Mouse (Mus musculus): ENCODE data around the gene Slx4ip. TPM values are rescaled to one million over a fixed set of nuclear protein-coding genes. Genes with fewer than 3 reads are reported as not detected.
A peak's percentile ranks its signal among the peaks of the same experiment; 100 is the strongest.

Gene Slx4ip
- polyA plus RNA-seq, 1 experiment from 2014 or later: 8.4 TPM

DNA sequence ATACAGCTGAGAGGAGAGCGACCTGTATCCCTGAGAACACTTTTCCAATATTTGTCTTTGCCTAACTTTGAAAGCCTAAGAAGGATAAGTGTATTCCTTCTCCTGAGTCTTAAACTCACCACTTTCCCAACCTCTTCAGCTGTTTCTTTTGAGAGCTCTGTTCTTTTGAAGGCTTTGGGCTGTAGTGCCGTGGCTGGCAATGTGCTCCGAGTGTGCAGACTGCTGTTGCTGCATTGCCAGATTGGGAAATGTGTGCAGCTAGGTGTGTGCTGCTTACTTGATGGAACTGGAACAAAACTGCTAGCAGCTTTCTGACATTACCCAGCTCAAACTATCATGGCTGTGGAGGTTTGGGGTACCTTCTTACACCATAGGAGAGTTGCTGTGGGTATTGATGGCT lies 22.0 kb downstream of the Slx4ip start:
- DNase-seq (ENCODE audit: low spot score): no peak
- 64% methylated on average over 3 of the region's 3 CpGs for WGBS
- Histone ChIP-seq H3K9me3 (no peaks in the 10 kb centered on the region), H3K4me3 (no peak overlapping the region), H3K36me3 (replicated peaks) (no peaks in the 10 kb centered on the region), H3K27me3 (replicated peaks; ENCODE audit: low read depth, poor library complexity, severe bottlenecking) (no peaks in the 10 kb centered on the region), H3K4me1 (peaks cover 30% of the 10 kb centered on the region), H3K27ac (replicated peaks) (no peak overlapping the region)

DNA sequence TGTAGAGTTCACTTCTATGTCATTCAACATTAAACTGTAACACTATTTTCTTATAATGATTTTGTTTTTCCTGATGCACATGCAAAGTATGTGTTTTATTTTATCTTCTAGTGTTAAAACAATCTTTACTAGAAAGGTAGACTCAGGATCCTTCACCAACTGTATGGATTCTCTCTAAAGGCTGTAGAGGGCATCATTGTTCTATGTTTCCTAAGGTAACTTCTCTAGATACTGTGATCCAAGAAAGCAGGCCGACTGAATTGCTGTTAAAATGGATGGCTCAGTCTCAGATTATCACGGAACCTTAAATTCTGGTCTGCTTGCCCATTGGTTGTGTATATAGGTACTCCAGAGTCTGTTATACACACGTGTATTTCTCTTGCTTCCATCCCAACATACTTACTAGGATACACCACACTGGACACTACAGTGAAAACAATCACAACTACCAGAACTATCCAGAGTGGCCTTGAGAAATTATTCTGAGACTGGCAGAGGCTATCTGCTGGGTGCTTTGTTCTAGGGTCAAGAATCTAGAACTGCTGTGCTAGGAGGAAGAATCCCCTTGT lies 23.4 kb downstream of the Slx4ip start:
- no peak overlapping the region for H3K4me3 ChIP-seq
- peaks cover 30% of the 10 kb centered on the region for H3K4me1 ChIP-seq
- no peaks in the 10 kb centered on the region for H3K9me3 ChIP-seq
- no peaks in the 10 kb centered on the region for H3K36me3 ChIP-seq (replicated peaks)
- DNase-seq (ENCODE audit: low spot score): no peak
- no peaks in the 10 kb centered on the region for H3K27me3 ChIP-seq (replicated peaks; ENCODE audit: low read depth, poor library complexity, severe bottlenecking)
- no peak overlapping the region for H3K27ac ChIP-seq (replicated peaks)
- 63% methylated on average over 3 of the region's 3 CpGs for WGBS

DNA sequence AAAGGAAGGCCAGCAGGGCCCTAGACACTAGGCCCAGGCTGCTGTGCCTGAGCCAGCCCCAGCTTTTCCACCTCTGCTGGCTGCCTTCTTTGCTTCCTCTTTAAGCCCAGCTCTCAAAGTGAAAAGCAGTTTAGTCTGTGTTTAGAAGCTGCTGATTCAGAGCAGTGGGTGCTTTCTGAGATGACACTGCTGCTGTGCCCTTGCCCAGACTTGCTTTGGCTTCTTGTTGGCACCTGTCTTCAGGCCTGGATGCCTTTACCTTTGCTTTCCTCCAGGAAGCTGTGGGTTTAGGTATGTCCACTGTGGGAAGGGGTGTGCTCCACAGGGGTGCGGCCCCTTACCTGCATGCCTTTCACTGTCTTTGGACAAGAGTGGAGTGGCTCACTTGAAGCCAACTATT lies 28.4 kb downstream of the Slx4ip start:
- 92% methylated on average over 1 of the region's 1 CpGs for WGBS
- H3K4me3 ChIP-seq: no peak overlapping the region
- DNase-seq (ENCODE audit: low spot score): no peak

DNA sequence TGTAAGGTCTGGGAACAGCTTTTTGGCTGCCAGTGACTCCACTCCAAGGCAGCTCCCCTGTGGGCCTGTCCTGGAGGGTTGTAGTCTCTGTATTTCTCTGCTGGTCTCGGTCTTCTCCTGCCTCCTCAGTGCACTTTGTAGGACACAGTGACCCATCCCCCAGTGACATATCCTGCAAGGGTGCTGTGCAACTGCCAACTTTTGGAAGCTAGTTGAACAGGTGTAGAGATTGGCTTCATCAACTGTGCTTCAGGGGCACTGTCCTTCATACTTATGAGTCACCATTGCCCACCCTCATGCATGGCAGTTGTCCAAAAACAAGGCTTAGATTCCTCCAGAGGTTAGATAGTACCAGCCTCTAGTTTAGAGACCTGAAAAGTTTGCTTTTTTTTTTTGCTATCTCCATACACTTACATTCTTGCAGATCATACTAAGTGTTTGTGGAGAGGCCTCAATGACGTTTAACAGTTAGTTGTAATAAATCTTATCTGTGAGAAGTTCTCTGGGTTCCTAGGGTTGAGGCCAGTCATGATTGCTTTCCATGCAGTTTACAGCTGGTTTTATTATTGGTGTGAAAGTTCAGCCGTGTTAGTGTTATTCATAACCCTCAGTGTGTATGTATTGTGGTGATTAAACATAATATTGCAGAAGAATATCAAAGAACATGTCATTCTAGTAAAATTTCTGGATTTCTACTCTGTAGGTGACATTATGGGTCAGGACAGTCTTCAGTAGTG lies 29.4 kb downstream of the Slx4ip start:
- H3K4me3 ChIP-seq: no peak overlapping the region

More for the DNA sequence above, 28.4 kb downstream of the Slx4ip start:
- Histone ChIP-seq H3K4me1 (peaks cover 14% of the 10 kb centered on the region), H3K9me3 (no peaks in the 10 kb centered on the region), H3K36me3 (replicated peaks) (no peaks in the 10 kb centered on the region), H3K27ac (replicated peaks) (no peak overlapping the region; the same call in 1 of the 2 replicates), H3K27me3 (replicated peaks; ENCODE audit: low read depth, poor library complexity, severe bottlenecking) (no peaks in the 10 kb centered on the region)

DNA sequence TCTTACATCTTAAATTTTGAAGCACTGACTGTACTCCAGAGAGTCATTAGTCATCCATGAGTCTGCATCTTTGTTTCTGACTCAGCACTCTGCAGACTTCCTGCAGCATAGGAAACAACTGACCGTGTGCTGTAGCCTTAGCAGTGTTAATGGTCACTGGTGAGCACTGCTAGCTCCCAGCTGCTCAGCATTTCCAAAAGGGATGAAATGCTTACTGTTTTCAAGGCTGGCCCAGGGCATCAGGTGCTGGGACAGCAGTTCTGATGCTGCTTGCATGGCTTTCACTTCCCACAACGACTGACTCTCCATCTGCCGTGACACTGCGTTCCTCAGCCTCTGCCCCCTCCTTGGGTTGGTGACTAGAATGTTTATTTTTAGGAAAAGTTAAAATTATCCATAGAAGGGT lies 30.0 kb downstream of the Slx4ip start:
- H3K4me3 ChIP-seq: no peak overlapping the region
- WGBS: 69% methylated on average over 4 of the region's 4 CpGs
- no peak for DNase-seq (ENCODE audit: low spot score)
- no peak overlapping the region for H3K27ac ChIP-seq (replicated peaks)
- H3K4me1 ChIP-seq: peaks cover 12% of the 10 kb centered on the region
- no peaks in the 10 kb centered on the region for H3K36me3 ChIP-seq (replicated peaks)
- no peaks in the 10 kb centered on the region for H3K27me3 ChIP-seq (replicated peaks; ENCODE audit: low read depth, poor library complexity, severe bottlenecking)
- no peaks in the 10 kb centered on the region for H3K9me3 ChIP-seq

More for the DNA sequence above, 29.4 kb downstream of the Slx4ip start:
- no peaks in the 10 kb centered on the region for H3K27me3 ChIP-seq (replicated peaks; ENCODE audit: low read depth, poor library complexity, severe bottlenecking)
- no peaks in the 10 kb centered on the region for H3K9me3 ChIP-seq
- H3K36me3 ChIP-seq (replicated peaks): no peaks in the 10 kb centered on the region
- DNase-seq (ENCODE audit: low spot score): no peak
- H3K4me1 ChIP-seq: peaks cover 14% of the 10 kb centered on the region
- no peak overlapping the region for H3K27ac ChIP-seq (replicated peaks)
- 84% methylated on average over 3 of the region's 3 CpGs for WGBS

DNA sequence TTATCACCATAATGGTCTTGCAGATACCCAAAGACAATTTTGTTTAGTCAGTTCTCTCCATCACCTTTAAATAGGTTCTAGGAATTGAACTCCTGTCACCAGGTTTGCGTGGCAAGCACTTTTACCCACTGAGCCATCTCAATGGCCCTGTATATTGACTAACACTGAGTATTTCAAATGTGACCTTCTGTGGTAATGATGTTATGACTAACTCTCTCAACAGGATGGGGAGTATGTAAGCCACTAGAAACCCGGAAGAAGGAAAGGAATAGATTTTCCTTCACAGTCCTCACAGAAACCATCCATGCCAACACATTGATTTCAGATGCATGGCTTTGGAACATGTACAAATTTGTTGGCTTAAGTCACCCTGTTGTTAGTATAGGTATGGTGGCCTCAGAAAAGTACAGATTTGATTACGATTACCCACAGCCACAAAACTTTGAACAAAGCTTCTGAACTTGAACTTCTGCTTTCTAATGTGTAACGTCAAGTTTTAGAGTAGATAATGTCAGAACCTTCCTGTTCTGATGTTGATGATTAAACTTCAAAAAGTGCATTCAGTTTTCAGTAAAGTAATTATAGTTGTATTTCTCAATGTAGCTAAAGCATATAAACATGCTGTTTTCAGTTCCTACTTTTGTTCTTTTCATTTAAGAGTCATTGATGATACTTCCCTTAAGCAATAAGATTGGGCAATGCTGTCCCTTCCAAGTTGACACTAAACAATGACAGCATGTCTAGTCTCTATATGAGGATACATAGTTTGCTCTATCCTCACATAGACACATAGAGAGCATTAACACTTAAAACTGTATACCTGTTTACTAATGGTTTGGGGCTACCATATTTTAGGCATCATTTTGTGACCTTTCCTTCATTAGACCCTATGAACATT lies 45.6 kb downstream of the Slx4ip start:
- no peaks in the 10 kb centered on the region for H3K36me3 ChIP-seq (replicated peaks)
- no peaks in the 10 kb centered on the region for H3K4me1 ChIP-seq

DNA sequence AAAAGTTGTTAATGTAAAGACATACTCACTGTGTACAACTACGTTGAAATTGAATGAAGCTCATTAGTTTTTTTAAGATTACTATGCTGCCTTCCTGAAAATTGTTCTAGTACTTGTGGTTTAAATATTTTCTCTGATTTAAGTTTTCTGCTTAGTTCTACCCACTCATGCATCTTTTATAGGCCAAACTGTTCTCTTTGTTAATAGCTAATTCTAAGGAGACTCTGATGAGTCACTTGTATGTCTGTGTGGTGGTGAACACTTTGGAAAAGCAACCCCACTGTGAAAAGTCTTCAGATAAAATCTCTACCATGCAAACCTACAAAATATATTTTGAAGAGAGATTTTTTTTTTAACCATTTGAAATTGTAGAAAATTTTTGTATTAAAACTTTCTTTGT lies 47.2 kb downstream of the Slx4ip start:
- WGBS: 88% methylated on average over 1 of the region's 1 CpGs
- no peaks in the 10 kb centered on the region for H3K27me3 ChIP-seq (replicated peaks; ENCODE audit: low read depth, poor library complexity, severe bottlenecking)
- no peak for DNase-seq (ENCODE audit: low spot score)

More for the DNA sequence above, 45.6 kb downstream of the Slx4ip start:
- WGBS: 88% methylated on average over 4 of the region's 4 CpGs
- no peak for DNase-seq (ENCODE audit: low spot score)
- H3K4me3 ChIP-seq: no peak overlapping the region
- no peaks in the 10 kb centered on the region for H3K27me3 ChIP-seq (replicated peaks; ENCODE audit: low read depth, poor library complexity, severe bottlenecking)
- no peaks in the 10 kb centered on the region for H3K9me3 ChIP-seq
- no peak overlapping the region for H3K27ac ChIP-seq (replicated peaks)

DNA sequence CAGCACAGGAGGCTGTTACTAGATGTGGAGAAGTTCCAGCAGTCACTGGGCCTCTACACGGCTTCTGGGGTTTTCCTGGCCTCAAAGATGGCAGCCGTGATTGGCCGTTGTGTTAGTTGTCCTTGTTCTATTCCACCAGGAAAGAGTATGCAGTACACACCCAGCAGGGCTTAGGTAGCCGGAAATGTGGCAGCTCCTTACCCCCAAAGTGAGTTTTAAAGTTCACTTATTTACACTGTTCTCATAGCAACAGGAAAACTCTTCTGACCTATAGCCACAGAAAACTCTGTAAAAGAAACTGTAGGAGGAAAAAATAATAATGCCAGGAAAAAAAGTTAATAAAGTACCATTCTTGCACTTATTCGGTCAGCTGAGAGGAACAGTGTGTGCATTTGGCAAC lies 55.3 kb downstream of the Slx4ip start:
- Histone ChIP-seq H3K4me3 (no peak overlapping the region), H3K4me1 (0 out of 2 replicates have a peak, but pooled peaks cover 11% of the 10 kb centered on the region), H3K36me3 (replicated peaks) (no peaks in the 10 kb centered on the region), H3K27me3 (replicated peaks; ENCODE audit: low read depth, poor library complexity, severe bottlenecking) (no peaks in the 10 kb centered on the region), H3K27ac (replicated peaks) (no peak overlapping the region), H3K9me3 (no peaks in the 10 kb centered on the region)
- 89% methylated on average over 5 of the region's 5 CpGs for WGBS
- DNase-seq (ENCODE audit: low spot score): no peak

More for the DNA sequence above, 47.2 kb downstream of the Slx4ip start:
- H3K27ac ChIP-seq (replicated peaks): no peak overlapping the region
- H3K9me3 ChIP-seq: no peaks in the 10 kb centered on the region
- no peak overlapping the region for H3K4me3 ChIP-seq
- no peaks in the 10 kb centered on the region for H3K36me3 ChIP-seq (replicated peaks)
- H3K4me1 ChIP-seq: no peaks in the 10 kb centered on the region

DNA sequence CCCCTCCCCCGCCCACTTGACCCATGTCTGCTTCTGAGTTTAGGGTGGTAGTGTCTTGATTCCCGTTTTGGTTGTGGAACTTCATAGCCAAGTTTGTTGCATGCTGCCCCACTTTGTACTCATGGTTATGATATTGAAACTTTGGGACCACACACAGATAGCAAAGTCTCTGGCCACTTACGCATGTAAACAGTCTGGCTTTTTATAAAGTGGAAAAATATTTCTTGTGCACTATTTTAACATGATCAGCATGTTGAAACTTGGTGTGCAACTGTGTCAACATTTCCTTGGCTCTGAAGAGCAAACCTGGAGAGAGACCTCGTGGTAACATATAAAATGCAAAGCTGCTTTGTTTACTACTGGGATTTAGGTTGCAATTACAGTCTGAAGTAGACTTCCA lies 56.5 kb downstream of the Slx4ip start:
- H3K4me3 ChIP-seq: no peak overlapping the region
- no peaks in the 10 kb centered on the region for H3K9me3 ChIP-seq
- no peaks in the 10 kb centered on the region for H3K27me3 ChIP-seq (replicated peaks; ENCODE audit: low read depth, poor library complexity, severe bottlenecking)
- DNase-seq (ENCODE audit: low spot score): no peak
- no peak overlapping the region for H3K27ac ChIP-seq (replicated peaks)
- 86% methylated on average over 4 of the region's 4 CpGs for WGBS
- no peaks in the 10 kb centered on the region for H3K36me3 ChIP-seq (replicated peaks)
- H3K4me1 ChIP-seq: peaks cover 11% of the 10 kb centered on the region; the same call in 1 of the 2 replicates

DNA sequence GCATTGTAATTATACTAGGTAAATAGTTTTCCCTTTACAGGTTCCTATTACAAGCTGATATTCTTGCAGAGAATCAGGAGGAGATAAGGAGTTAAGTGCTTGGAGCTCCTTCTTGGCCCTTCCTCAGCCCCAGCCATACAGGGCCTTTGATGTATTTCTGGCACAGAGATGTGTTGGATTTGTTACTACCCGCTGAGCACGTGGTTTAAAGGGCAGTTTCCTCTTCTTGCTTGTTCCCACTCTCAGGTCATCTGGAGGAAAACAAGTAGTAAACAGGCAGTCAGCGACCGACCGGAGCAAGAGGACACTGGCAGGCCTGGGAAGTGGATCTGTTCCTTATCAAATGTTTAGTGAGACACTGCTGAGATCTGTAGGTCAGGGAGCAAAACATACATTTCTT lies 56.9 kb downstream of the Slx4ip start:
- no peaks in the 10 kb centered on the region for H3K9me3 ChIP-seq
- WGBS: 58% methylated on average over 5 of the region's 5 CpGs
- DNase-seq (ENCODE audit: low spot score): no peak
- no peak overlapping the region for H3K27ac ChIP-seq (replicated peaks)
- peaks cover 11% of the 10 kb centered on the region; the same call in 1 of the 2 replicates for H3K4me1 ChIP-seq
- H3K36me3 ChIP-seq (replicated peaks): no peaks in the 10 kb centered on the region
- H3K4me3 ChIP-seq: no peak overlapping the region
- H3K27me3 ChIP-seq (replicated peaks; ENCODE audit: low read depth, poor library complexity, severe bottlenecking): no peaks in the 10 kb centered on the region

DNA sequence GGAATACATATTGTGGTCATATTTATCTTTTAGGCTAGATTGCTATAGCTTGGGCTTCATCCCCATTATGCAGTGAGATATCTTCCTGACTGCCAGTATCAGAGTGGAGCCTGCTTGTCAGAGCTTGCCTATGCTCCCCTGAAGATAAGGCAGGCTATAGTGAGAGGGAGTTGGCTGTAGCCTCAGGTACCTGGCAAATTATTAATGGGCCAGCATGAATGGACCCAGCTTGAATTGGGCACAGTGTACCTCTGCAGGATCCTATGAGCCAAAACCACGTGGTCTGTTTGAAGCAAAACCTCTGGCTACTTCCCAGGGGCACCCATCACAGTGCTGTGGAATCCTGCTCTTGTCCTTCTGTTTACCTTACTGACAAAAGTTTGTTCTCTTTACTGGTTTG lies 61.2 kb downstream of the Slx4ip start:
- Histone ChIP-seq H3K4me1 (peaks cover 29% of the 10 kb centered on the region), H3K27ac (replicated peaks) (no peak overlapping the region), H3K9me3 (no peaks in the 10 kb centered on the region), H3K27me3 (replicated peaks; ENCODE audit: low read depth, poor library complexity, severe bottlenecking) (no peaks in the 10 kb centered on the region), H3K4me3 (no peak overlapping the region), H3K36me3 (replicated peaks) (no peaks in the 10 kb centered on the region)
- 66% methylated on average over 1 of the region's 1 CpGs for WGBS
- DNase-seq (ENCODE audit: low spot score): no peak

DNA sequence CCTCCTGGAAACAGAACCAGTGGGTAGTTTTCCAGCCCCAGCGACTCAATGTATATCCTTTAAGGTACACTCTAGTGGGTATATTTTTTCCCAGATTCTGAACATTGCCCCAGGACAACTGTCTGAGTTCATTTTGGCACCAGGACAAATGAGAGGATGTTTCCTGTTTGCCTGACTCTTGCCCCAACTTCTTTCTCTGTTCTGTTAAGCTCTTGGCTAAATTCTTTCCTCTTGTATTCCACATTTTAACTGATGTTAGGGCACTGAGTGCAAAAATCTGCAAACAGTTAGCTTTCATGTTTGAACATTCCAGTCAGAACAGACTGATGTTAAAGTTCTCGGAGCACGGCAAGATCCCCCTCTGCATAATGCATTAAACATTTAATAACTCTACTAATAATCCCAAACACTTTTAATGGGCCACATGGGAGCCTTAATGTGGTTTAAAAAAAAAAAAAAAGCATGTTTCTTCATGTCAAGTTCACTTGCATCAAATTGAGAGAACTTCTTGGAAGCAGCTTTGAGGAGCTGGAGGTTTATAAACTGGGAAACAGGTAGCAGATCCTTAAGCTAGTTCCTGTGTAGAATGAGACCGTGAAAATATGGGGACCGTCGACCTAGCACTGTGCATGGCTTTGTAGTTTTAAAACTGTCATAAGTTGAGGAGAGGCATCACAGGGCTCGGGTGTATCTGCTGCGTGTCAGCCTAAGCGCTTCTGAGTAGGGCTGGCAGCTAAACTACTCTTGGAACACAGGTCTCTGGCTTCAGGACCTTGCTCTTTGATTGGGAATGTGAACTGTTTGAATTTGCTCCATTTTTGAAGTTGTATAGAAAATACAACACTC lies 64.9 kb downstream of the Slx4ip start:
- H3K4me3 ChIP-seq: no peak overlapping the region
- peaks cover 23% of the 10 kb centered on the region for H3K4me1 ChIP-seq
- 66% methylated on average over 9 of the region's 9 CpGs for WGBS
- H3K27me3 ChIP-seq (replicated peaks; ENCODE audit: low read depth, poor library complexity, severe bottlenecking): no peaks in the 10 kb centered on the region
- no peaks in the 10 kb centered on the region for H3K9me3 ChIP-seq
- H3K36me3 ChIP-seq (replicated peaks): no peaks in the 10 kb centered on the region
- H3K27ac ChIP-seq (replicated peaks): no peak overlapping the region
- peak; percentile 41 for DNase-seq (ENCODE audit: low spot score)
